Mouse (Mus musculus) liver, embryonic 14.5 days (tissue): ENCODE data around the gene Olfr1306. TPM values are rescaled to one million over a fixed set of nuclear protein-coding genes. Genes with fewer than 3 reads are reported as not detected.

Experiments used
- ATAC-seq: fragments of 200-750 bp; cut with Nextera tagmentation; 2 replicates; pipeline ENCODE4 v1.8.0; 2017; ENCODE audit warnings: moderate number of reproducible peaks, mild to moderate bottlenecking, moderate library complexity; ENCODE audit not compliant: insufficient read depth
- DNase-seq, 3 experiments: peaks; one replicate each; pipeline ENCODE4 v3.0.0-alpha.2; 2012 to 2013; ENCODE audit warnings: low read depth in 3 of 3, low spot score in 3 of 3
- H3K27ac ChIP-seq: fragments of 300-500 bp; sonication (generic); 2 replicates; pipeline ENCODE4 v1.5.1; 2014; ENCODE audit warnings: moderate library complexity, mild to moderate bottlenecking, control low read depth, inconsistent platforms
- H3K27me3 ChIP-seq: fragments of 300-500 bp; sonication (generic); 2 replicates; pipeline ENCODE4 v1.6.1; 2014; ENCODE audit warnings: mild to moderate bottlenecking, low read length, moderate library complexity; ENCODE audit not compliant: control insufficient read depth, insufficient read depth
- H3K36me3 ChIP-seq: fragments of 300-500 bp; sonication (generic); replicated peaks from 2 replicates; pipeline ENCODE4 v1.6.1; 2014; ENCODE audit warnings: low read depth; ENCODE audit not compliant: control insufficient read depth, insufficient read depth
- H3K4me1 ChIP-seq, 2 experiments: fragments of 200-500 bp in 1 of 2; fragments of 300-500 bp in 1 of 2; sonication (generic) in 1 of 2; replicated peaks; 2 replicates each; pipeline ENCODE4 v1.6.1; 2012 to 2014; ENCODE audit warnings: antibody characterized with exemption in 1 of 2, inconsistent platforms in 1 of 2, low read length in 1 of 2; ENCODE audit not compliant: control insufficient read depth in 2 of 2, insufficient read depth in 2 of 2
- H3K4me2 ChIP-seq: fragments of 300-500 bp; sonication (generic); 2 replicates; pipeline ENCODE4 v1.6.1; 2014; ENCODE audit warnings: low read depth, mild to moderate bottlenecking, control low read depth, moderate library complexity
- H3K4me3 ChIP-seq, 2 experiments: fragments of 200-500 bp in 1 of 2; fragments of 300-500 bp in 1 of 2; sonication (generic) in 1 of 2; 2 replicates each; pipeline ENCODE4 v1.5.1; 2012 to 2014; ENCODE audit warnings: low read depth in 2 of 2, low read length in 2 of 2, mild to moderate bottlenecking in 2 of 2, control low read depth in 1 of 2, inconsistent platforms in 1 of 2, moderate library complexity in 1 of 2; ENCODE audit not compliant: insufficient read depth in 1 of 2
- H3K9ac ChIP-seq: fragments of 300-500 bp; sonication (generic); replicated peaks from 2 replicates; pipeline ENCODE4 v1.6.1; 2014; ENCODE audit warnings: mild to moderate bottlenecking, control low read depth, moderate library complexity
- H3K9me3 ChIP-seq: fragments of 300-500 bp; sonication (generic); 2 replicates; pipeline ENCODE4 v1.6.1; 2016; ENCODE audit warnings: low read length, mixed read lengths; ENCODE audit not compliant: control insufficient read depth
- CTCF ChIP-seq: IDR thresholded peaks from 2 replicates; pipeline ENCODE4 v1.5.1; 2016; ENCODE audit warnings: antibody characterized with exemption, low read depth, control low read depth
- EP300 ChIP-seq: IDR thresholded peaks from 2 replicates; pipeline ENCODE4 v1.6.1; 2016; ENCODE audit warnings: antibody characterized with exemption, low read depth
- WGBS: fragments of 180-500 bp; shearing (Covaris S2); extraction: QIAGEN DNeasy Blood & Tissue Kit; methylation state at CpG from one replicate; pipeline ENCODE4 v1.1.7; 2014; ENCODE audit not compliant: insufficient replicate concordance; 5-methylcytosine and 5-hydroxymethylcytosine counted together
- polyA plus RNA-seq, 2 experiments: library from polyadenylated mRNA; depleted of rRNA in 1 of 2; stranded (reverse) in 1 of 2; unstranded in 1 of 2; fragments of >200 nt; fragmentation: Nextera tagmentation in 1 of 2; extraction: Ambion mirVana in 1 of 2; gene quantifications; 2 replicates each; pipeline versions ENCODE4 v1.2.1 to v1.2.3; 2012 to 2014

The Olfr1306 gene
- polyA plus RNA-seq (2012; rRNA removed) (not detected in 2 replicates), polyA plus RNA-seq (2014; fragmentation: Nextera tagmentation; extraction: Ambion mirVana) (not detected in 2 replicates)

DNA sequence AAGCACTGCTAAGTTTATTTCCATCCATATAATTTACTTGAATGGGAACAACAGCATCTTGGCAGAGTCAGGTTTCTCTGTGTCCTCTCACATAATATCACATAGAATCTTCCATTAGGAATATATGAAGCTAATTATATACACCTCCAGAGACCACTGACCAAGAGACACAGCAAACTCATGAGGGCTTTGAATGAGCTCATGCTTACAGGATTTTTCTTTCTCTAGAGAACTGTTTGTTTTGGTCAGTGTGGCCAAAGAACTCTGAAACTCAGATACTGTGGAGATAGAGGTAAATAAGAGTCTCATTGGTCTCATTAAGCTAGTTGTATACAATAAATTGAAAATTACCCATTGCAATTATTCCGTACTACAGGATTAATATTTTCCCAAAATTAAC, at the start of gene Olfr1306:
TSS of gene Olfr1306 (minus strand) at position 101 of the 400 bp plus-strand sequence.
- Histone ChIP-seq H3K27me3 (no peaks in the 10 kb centered on the region), H3K4me2 (no peak within 1 kb of the TSS), H3K4me1 (no peaks in the 10 kb centered on the region), H3K4me3 (no peak within 1 kb of the TSS), H3K9me3 (no peaks in the 10 kb centered on the region), H3K27ac (no peak within 1 kb of the TSS), H3K9ac (no peak within 1 kb of the TSS), H3K36me3 (no peaks in the 10 kb centered on the region)
- TF ChIP-seq CTCF = no peak
- TF ChIP-seq EP300 = no peak
- ATAC-seq (no peak), DNase-seq (no peak)
- 51% methylated on average over 1 of the region's 1 CpGs for WGBS

DNA sequence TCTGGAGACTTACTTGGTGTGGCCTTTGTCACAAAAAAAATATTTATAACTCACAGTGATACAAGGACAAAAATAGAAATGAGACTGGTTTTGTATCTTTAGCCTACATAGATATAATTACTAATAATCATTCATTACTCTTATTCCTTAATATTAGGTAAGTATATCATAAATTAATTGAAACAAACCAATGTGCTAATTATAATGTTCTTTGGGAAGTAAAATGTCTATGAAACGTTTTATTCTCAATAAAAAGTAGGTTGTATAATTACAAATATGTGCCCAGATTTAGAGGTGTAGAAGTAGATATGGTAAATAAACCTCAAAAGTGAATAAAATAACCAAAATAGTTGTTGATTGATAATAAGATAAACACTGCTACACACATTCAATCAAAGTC, 48.8 kb upstream of the Olfr1306 start, which contains the start of gene Olfr1308:
TSS of gene Olfr1308 (minus strand) at position 101 of the 400 bp plus-strand sequence.
- Histone ChIP-seq H3K27me3 (no peaks in the 10 kb centered on the region), H3K27ac (no peak within 1 kb of the TSS), H3K4me3 (no peak within 1 kb of the TSS), H3K36me3 (no peaks in the 10 kb centered on the region), H3K9ac (no peak within 1 kb of the TSS), H3K4me2 (no peak within 1 kb of the TSS), H3K4me1 (no peaks in the 10 kb centered on the region), H3K9me3 (no peaks in the 10 kb centered on the region)
- no peak for DNase-seq
- no peak for ATAC-seq
- WGBS = 17% methylated on average over 1 of the region's 1 CpGs
- no peak for TF ChIP-seq CTCF

DNA sequence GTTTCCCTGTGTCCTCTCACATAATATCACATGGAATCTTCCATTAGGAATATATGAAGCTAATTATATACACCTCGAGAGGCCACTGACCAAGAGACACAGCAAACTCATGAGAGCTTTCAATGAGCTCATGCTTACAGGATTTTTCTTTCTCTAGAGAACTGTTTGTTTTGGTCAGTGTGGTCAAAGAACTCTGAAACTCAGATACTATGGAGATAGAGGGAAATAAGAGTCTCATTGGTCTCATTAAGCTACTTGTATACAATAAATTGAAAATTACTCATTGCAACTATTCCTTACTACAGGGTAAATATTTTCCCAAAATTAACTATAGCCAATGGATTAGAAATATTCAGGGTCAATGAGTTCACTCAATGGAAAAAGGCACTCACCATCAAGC, 33.3 kb upstream of the Olfr1306 start, which contains the start of gene Olfr1307:
TSS of gene Olfr1307 (minus strand) at position 101 of the 400 bp plus-strand sequence.
- H3K4me2 ChIP-seq = no peak within 1 kb of the TSS
- H3K4me1 ChIP-seq = no peaks in the 10 kb centered on the region
- WGBS = 51% methylated on average over 1 of the region's 1 CpGs
- DNase-seq = no peak
- H3K27me3 ChIP-seq = no peaks in the 10 kb centered on the region
- no peak within 1 kb of the TSS for H3K4me3 ChIP-seq
- H3K36me3 ChIP-seq = no peaks in the 10 kb centered on the region
- ATAC-seq = no peak
- H3K9ac ChIP-seq = no peak within 1 kb of the TSS
- TF ChIP-seq EP300 = no peak
- TF ChIP-seq CTCF = no peak
- no peaks in the 10 kb centered on the region for H3K9me3 ChIP-seq
- H3K27ac ChIP-seq = no peak within 1 kb of the TSS

DNA sequence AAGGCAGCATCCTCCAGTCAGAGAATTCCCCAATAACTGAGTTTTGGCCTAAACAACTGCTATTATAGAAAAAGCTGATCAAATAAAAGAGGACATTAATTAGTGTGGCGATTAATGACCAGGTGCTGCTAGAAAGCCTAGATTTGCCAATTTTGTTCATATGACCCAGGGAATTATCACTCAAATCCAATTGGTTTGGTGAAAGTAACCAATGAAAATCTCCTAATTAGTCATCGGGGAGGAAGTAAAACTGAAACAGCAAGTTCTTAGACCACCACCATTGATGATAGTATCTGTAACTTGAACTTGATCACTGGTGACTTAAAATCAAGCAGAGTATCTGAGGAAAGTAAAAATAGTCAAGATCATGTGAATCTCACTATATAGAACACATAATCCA, 39.0 kb downstream of the Olfr1306 start, which contains the start of gene Olfr1305:
TSS of gene Olfr1305 (minus strand) at position 101 of the 400 bp plus-strand sequence.
- whole genome bisulfite sequencing = 56% methylated on average over 2 of the region's 2 CpGs
- Histone ChIP-seq H3K27ac (no peak within 1 kb of the TSS), H3K27me3 (no peaks in the 10 kb centered on the region), H3K4me3 (no peak within 1 kb of the TSS), H3K4me2 (no peak within 1 kb of the TSS), H3K36me3 (no peaks in the 10 kb centered on the region), H3K9ac (no peak within 1 kb of the TSS), H3K4me1 (no peaks in the 10 kb centered on the region), H3K9me3 (no peaks in the 10 kb centered on the region)
- TF ChIP-seq EP300 = no peak
- no peak for TF ChIP-seq CTCF
- DNase-seq = no peak
- ATAC-seq = no peak

Other genes starting within 250 kb of the Olfr1306 start
- gene Olfr1301, start 165.3 kb downstream of the Olfr1306 start, polyA plus RNA-seq (2012; rRNA removed) = not detected in 2 replicates
- gene Olfr1301, start 165.3 kb downstream of the Olfr1306 start, polyA plus RNA-seq (2014; fragmentation: Nextera tagmentation; extraction: Ambion mirVana) = not detected in 2 replicates
- gene Olfr1302, start 138.8 kb downstream of the Olfr1306 start, polyA plus RNA-seq (2012; rRNA removed) = not detected in 2 replicates
- gene Olfr1302, start 138.8 kb downstream of the Olfr1306 start, polyA plus RNA-seq (2014; fragmentation: Nextera tagmentation; extraction: Ambion mirVana) = not detected in 2 replicates
- not detected in 2 replicates for gene Olfr1303, start 95.9 kb downstream of the Olfr1306 start, polyA plus RNA-seq (2012; rRNA removed)
- not detected in 2 replicates for gene Olfr1303, start 95.9 kb downstream of the Olfr1306 start, polyA plus RNA-seq (2014; fragmentation: Nextera tagmentation; extraction: Ambion mirVana)
- gene Olfr1305, start 39.1 kb downstream of the Olfr1306 start, polyA plus RNA-seq (2012; rRNA removed) = not detected in 2 replicates
- gene Olfr1305, start 39.1 kb downstream of the Olfr1306 start, polyA plus RNA-seq (2014; fragmentation: Nextera tagmentation; extraction: Ambion mirVana) = not detected in 2 replicates
- gene Olfr1307, start 33.2 kb upstream of the Olfr1306 start, polyA plus RNA-seq (2012; rRNA removed) = not detected in 2 replicates
- not detected in 2 replicates for gene Olfr1307, start 33.2 kb upstream of the Olfr1306 start, polyA plus RNA-seq (2014; fragmentation: Nextera tagmentation; extraction: Ambion mirVana)
- not detected in 2 replicates for gene Olfr1308, start 48.7 kb upstream of the Olfr1306 start, polyA plus RNA-seq (2012; rRNA removed)
- gene Olfr1308, start 48.7 kb upstream of the Olfr1306 start, polyA plus RNA-seq (2014; fragmentation: Nextera tagmentation; extraction: Ambion mirVana) = not detected in 2 replicates
- gene Olfr1309, start 74.0 kb upstream of the Olfr1306 start, polyA plus RNA-seq (2012; rRNA removed) = not detected in 2 replicates
- gene Olfr1309, start 74.0 kb upstream of the Olfr1306 start, polyA plus RNA-seq (2014; fragmentation: Nextera tagmentation; extraction: Ambion mirVana) = not detected in 2 replicates
- not detected in 2 replicates for gene Olfr1310, start 96.4 kb upstream of the Olfr1306 start, polyA plus RNA-seq (2012; rRNA removed)
- gene Olfr1310, start 96.4 kb upstream of the Olfr1306 start, polyA plus RNA-seq (2014; fragmentation: Nextera tagmentation; extraction: Ambion mirVana) = not detected in 2 replicates
- gene Olfr1311, start 108.1 kb upstream of the Olfr1306 start, polyA plus RNA-seq (2012; rRNA removed) = not detected in 2 replicates
- not detected in 2 replicates for gene Olfr1311, start 108.1 kb upstream of the Olfr1306 start, polyA plus RNA-seq (2014; fragmentation: Nextera tagmentation; extraction: Ambion mirVana)
- not detected in 2 replicates for gene Olfr1312, start 134.0 kb upstream of the Olfr1306 start, polyA plus RNA-seq (2012; rRNA removed)
- gene Olfr1312, start 134.0 kb upstream of the Olfr1306 start, polyA plus RNA-seq (2014; fragmentation: Nextera tagmentation; extraction: Ambion mirVana) = not detected in 2 replicates
- gene Olfr1313, start 161.6 kb upstream of the Olfr1306 start, polyA plus RNA-seq (2012; rRNA removed) = not detected in 2 replicates
- gene Olfr1313, start 161.6 kb upstream of the Olfr1306 start, polyA plus RNA-seq (2014; fragmentation: Nextera tagmentation; extraction: Ambion mirVana) = not detected in 2 replicates
- gene Olfr1314, start 180.5 kb upstream of the Olfr1306 start, polyA plus RNA-seq (2012; rRNA removed) = not detected in 2 replicates
- gene Olfr1314, start 180.5 kb upstream of the Olfr1306 start, polyA plus RNA-seq (2014; fragmentation: Nextera tagmentation; extraction: Ambion mirVana) = not detected in 2 replicates
- not detected in 2 replicates for gene Olfr1315-ps1, start 199.2 kb upstream of the Olfr1306 start, polyA plus RNA-seq (2012; rRNA removed)
- not detected in 2 replicates for gene Olfr1315-ps1, start 199.2 kb upstream of the Olfr1306 start, polyA plus RNA-seq (2014; fragmentation: Nextera tagmentation; extraction: Ambion mirVana)
- gene Olfr1316, start 218.7 kb upstream of the Olfr1306 start, polyA plus RNA-seq (2012; rRNA removed) = not detected in 2 replicates
- gene Olfr1316, start 218.7 kb upstream of the Olfr1306 start, polyA plus RNA-seq (2014; fragmentation: Nextera tagmentation; extraction: Ambion mirVana) = not detected in 2 replicates
- gene Olfr1317, start 224.1 kb upstream of the Olfr1306 start, polyA plus RNA-seq (2012; rRNA removed) = not detected in 2 replicates
- not detected in 2 replicates for gene Olfr1317, start 224.1 kb upstream of the Olfr1306 start, polyA plus RNA-seq (2014; fragmentation: Nextera tagmentation; extraction: Ambion mirVana)
- gene Olfr1318, start 237.9 kb upstream of the Olfr1306 start, polyA plus RNA-seq (2012; rRNA removed) = not detected in 2 replicates
- not detected in 2 replicates for gene Olfr1318, start 237.9 kb upstream of the Olfr1306 start, polyA plus RNA-seq (2014; fragmentation: Nextera tagmentation; extraction: Ambion mirVana)